Mouse (Mus musculus) lung, postnatal 4 days (tissue): Measurements from ENCODE around the gene Disp3.

Experiments
- DNase-seq, 2 experiments: peaks; one replicate each; pipeline ENCODE4 v3.0.0; 2021

The Disp3 gene

DNA sequence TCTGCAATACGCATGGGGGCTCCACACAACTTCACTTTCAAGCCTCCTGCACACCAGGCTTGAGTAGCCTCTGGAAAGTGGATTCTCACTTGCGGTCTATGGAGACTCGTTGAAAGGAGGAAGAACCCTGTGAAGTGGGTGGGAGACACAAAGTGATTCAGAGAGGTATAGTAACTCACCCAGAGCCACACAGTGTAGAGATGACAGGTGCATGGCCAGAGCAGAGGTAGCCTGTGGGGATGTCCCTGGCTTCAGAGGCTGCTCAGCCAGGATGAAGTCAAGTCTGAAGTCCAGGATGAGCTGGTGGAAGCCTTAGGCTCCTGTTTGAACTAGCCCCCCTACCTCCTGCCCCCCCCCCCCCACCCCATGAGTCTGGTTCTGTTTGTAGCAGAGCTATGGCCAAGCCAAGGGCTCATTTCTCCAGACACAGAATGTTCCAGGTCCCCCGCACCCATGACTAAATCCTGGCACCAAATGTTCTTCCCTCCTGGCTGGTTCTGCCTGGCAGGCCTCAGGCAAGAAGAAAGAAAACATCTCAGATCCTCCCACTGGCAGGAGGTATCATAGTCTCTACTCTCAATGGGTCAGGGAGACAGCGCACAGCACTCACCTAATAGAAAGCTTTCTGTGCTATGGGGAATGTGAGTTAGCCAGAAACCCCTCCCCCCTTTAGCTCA lies 73.2 kb downstream of the Disp3 start:
- no peak for DNase-seq

DNA sequence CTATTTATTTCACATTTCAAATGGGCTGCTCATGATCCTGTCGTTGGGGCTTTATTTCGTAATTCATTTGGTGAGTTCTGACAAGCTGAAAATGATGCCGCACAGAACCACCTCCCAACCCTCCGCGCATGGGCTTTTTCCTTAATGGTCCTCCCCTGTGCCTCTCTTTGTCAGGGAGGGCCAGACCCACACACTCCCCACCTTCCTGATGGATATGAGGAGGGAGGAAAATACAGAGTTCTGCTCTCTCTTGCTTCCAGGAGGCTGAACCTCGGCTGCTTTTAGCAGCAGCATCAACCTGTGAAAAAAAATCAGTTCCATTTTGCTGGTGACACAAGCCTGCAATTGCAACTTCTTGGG lies 82.9 kb downstream of the Disp3 start:
- DNase-seq: no peak

DNA sequence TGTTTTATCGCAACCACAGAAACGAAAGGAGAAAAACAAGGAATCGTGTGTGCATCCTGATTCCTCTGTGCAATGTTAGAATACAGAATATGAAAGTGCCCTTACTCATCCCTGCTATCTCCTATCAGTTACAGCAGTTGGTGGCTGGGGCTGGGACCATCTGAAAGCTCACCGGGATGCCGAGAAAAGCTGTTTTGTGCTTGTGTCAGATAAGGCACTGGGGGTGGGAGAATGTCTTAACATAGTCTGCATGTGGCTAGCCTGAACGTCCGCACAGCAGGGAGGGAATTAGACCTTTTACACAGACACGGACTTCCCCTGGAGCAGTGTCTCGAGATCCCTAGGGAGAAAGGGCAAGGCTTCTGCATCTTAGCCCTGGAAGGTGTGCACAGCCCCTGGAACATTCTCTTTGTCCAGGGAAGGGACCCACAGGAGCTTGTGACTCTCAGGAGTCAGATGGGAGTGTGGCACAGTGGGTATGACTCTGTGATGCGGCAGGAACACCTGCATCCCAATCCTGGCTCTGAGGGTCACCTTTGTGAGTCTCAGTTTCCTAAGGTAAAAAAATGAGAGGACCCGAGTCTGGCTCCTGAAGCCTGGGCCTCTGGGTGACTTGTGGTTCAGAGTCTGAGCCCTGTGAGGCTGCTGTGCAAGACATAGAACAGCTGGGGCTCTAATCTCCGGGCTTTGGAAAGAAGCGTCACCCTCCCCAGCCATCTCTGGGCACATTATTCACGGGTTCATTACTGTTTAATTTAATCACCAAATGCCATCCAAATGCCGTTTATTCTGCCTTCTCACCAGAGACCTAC lies 83.5 kb downstream of the Disp3 start:
- DNase-seq: no peak

DNA sequence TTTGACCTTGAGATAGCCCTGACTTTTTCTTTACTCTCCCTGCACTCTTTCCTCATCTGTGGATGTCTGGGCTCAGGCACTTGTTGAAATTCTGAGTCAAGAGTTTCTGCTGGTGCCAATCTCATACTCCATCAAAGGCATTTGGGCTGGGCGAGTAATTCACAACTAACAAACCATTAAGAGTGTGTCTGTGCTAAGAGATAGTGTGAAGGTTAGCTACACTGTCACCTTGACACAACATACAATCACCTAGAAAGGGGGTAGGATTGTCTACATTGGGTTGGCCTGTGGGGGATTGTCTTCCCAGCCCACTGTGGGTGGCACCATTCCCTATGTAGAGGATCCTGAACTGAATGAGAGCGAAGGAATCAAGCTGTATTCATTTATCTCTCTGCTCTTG lies 84.2 kb downstream of the Disp3 start:
- no peak for DNase-seq

DNA sequence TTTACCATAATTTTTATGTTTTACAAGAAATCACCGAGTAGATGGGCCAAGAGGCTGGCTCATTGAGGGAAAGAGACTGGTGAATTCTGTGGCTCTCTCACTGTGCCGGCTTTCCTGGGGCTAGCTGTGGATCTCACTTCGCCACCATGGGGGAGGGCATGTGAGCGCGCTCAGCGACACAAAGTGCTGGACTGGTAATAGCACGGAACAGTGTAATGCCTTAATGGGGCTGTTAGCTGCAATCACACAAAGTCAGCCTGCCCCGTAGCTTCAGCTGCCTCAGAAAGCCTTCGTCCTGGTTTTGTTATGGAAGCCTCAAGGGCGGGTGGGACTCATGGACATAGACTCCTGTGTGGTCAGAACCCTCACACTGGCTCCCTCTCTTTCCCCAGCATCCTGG lies 89.0 kb downstream of the Disp3 start:
- DNase-seq: no peak

DNA sequence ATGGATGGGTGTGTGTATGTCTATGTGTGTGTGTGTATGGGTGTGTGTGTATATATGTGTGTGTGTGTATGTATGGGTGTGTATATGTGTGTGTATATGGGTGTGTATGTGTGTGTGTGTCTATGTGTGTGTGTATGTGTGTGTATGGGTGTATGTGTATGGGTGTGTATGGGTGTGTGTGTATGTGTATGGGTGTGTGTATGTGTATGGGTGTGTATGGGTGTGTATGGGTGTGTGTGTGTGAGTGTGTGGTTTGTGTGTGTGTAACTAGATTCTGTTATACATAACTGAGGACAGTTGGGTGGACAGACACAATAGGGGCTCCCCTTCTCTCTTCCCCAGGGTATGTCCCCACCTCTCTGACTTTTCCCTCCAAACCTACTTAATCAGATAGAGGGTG lies 93.4 kb downstream of the Disp3 start:
- no peak for DNase-seq

DNA sequence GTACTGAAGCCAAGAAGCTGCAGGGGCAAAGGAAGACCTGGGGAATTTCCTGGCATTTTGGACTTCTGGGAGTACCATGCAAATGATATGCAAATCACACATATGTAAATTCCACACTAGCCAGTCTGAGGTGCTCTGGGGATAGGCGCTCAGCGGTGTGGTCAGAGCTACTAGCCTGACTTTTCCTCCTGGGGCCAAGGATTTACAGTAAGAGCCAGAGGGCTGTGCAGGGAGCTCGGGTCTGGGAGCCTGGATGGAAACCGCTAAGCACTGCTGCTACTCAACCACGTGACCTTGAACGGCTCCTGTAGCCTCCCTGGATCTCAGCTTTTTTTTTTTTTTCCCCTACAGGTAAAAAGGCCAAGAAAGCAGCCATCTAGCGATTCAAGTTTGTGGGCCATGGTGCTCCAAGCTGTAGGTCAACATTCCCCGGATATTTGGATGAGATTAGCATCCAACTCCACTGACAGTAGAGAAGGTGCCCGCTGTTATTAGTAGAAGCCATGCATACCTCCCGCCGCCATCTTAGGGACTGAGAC lies 95.0 kb downstream of the Disp3 start:
- DNase-seq: no peak
